Mouse (Mus musculus) kidney, adult 2 months (tissue): ENCODE results near the gene 3110021N24Rik. TPM values are rescaled to one million over a fixed set of nuclear protein-coding genes. Genes with fewer than 3 reads are reported as not detected.
"Not testable (repeated sequence)": the region's sequence is repeated elsewhere in the genome, so short reads cannot be mapped to it uniquely, and the experiment has no call there.

Experiments
- DNase-seq: peaks from one replicate; pipeline ENCODE4 v3.0.0; 2021
- H3K27ac ChIP-seq: fragments of 200-500 bp; 2 replicates; pipeline ENCODE4 v1.5.1; 2012; ENCODE audit warnings: low read depth, low read length, control low read depth, inconsistent platforms; ENCODE audit not compliant: insufficient read depth
- H3K27me3 ChIP-seq: fragments of 200-500 bp; replicated peaks from 2 replicates; pipeline ENCODE4 v1.6.1; 2012; ENCODE audit warnings: mild to moderate bottlenecking, moderate library complexity, low read length, inconsistent platforms; ENCODE audit not compliant: control insufficient read depth, insufficient read depth
- H3K36me3 ChIP-seq: fragments of 200-500 bp; 2 replicates; pipeline ENCODE4 v1.6.1; 2012; ENCODE audit warnings: mild to moderate bottlenecking, moderate library complexity, low read length, inconsistent platforms; ENCODE audit not compliant: control insufficient read depth, insufficient read depth
- H3K4me1 ChIP-seq: fragments of 200-500 bp; 2 replicates; pipeline ENCODE4 v1.6.1; 2011; ENCODE audit warnings: low read length; ENCODE audit not compliant: control insufficient read depth, insufficient read depth
- H3K4me3 ChIP-seq: fragments of 200-500 bp; 2 replicates; pipeline ENCODE4 v1.5.1; 2011; ENCODE audit warnings: mild to moderate bottlenecking, low read depth, low read length, control low read depth; ENCODE audit not compliant: insufficient read depth
- CTCF ChIP-seq: fragments of 200-500 bp; conservative IDR thresholded peaks from 2 replicates; pipeline ENCODE4 v1.5.1; 2011; ENCODE audit warnings: low read depth, mild to moderate bottlenecking, control low read depth, low read length, moderate library complexity, mixed read lengths; ENCODE audit not compliant: insufficient read depth, insufficient read length
- POLR2A ChIP-seq: fragments of 200-500 bp; IDR thresholded peaks from one replicate; pipeline ENCODE4 v1.6.1; 2011; ENCODE audit warnings: low read depth, low read length, control low read depth
- WGBS: fragments of 180-500 bp; shearing (Covaris S2); methylation state at CpG from one replicate; pipeline ENCODE4 v1.1.7; 2018; 5-methylcytosine and 5-hydroxymethylcytosine counted together
- polyA plus RNA-seq: library from polyadenylated mRNA; depleted of rRNA; stranded (reverse); fragments of >200 nt; gene quantifications from 2 replicates; pipeline ENCODE4 v1.2.3, GENCODE M21; 2012; rRNA removed

Gene 3110021N24Rik
- 0.05 and 0.16 TPM in 2 replicates for polyA plus RNA-seq

DNA sequence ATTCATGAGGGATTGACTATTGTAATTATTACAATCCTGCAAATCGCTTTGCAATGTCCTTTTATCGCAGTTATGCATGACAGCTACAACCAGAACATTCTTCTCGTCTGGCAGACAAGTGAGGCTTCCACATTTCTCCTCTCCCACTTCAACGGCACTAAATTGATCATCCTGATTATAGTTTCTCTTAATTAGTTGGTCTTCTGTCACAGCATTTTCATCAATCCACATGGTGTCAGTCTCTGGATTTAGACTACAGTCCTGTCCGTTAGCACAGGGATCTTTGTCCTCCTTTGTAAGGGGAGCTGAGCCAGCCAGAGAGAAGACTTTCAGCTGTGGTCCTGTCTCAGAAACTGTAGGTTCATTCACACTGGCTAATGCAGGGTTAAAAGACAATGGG, at the start of gene 3110021N24Rik:
Gene 3110021N24Rik, plus strand, starts transcription at position 301 of the 400 bp plus-strand sequence.
- WGBS = 87% methylated on average over 5 of the region's 5 CpGs
- TF ChIP-seq POLR2A (no peak), CTCF (no peak)
- DNase-seq = no peak

GRCm38 (mm10) chr4:108686156-108686555, 33.3 kb upstream of the 3110021N24Rik start:
- WGBS = 73% methylated on average over 3 of the region's 3 CpGs
- Histone ChIP-seq H3K27me3 (no peaks in the 10 kb centered on the region), H3K4me3 (no peak overlapping the region), H3K36me3 (peaks cover 6% of the 10 kb centered on the region), H3K4me1 (no peaks in the 10 kb centered on the region), H3K27ac (no peak overlapping the region)
- peak; percentile 4 for DNase-seq
- no peak for TF ChIP-seq POLR2A
- TF ChIP-seq CTCF = no peak

More for the DNA sequence above, at the start of gene 3110021N24Rik:
- H3K4me1 ChIP-seq = no peaks in the 10 kb centered on the region
- no peaks in the 10 kb centered on the region for H3K27me3 ChIP-seq
- peaks cover 3% of the 10 kb centered on the region; the same call in 1 of the 2 replicates for H3K36me3 ChIP-seq
- no peak within 1 kb of the TSS for H3K4me3 ChIP-seq
- no peak within 1 kb of the TSS for H3K27ac ChIP-seq

DNA sequence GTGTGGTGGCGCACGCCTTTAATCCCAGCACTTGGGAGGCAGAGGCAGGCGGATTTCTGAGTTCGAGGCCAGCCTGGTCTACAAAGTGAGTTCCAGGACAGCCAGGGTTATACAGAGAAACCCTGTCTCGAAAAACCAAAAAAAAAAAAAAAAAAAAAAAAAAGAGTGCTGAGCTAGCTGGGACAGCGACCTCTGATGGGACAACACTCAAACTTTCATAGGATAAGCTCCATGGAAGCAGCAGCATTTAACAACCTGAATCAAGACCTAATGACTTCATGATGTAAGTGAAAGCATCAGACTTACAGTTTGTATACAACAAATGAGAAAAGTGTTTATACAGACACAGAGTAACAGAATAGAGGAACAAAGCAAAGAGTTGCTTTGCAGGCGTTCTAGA, 32.4 kb upstream of the 3110021N24Rik start:
- H3K27ac ChIP-seq, H3K27me3 ChIP-seq, H3K36me3 ChIP-seq, DNase-seq, H3K4me3 ChIP-seq, H3K4me1 ChIP-seq: not testable (repeated sequence)
- 96% methylated on average over 6 of the region's 7 CpGs for WGBS

DNA sequence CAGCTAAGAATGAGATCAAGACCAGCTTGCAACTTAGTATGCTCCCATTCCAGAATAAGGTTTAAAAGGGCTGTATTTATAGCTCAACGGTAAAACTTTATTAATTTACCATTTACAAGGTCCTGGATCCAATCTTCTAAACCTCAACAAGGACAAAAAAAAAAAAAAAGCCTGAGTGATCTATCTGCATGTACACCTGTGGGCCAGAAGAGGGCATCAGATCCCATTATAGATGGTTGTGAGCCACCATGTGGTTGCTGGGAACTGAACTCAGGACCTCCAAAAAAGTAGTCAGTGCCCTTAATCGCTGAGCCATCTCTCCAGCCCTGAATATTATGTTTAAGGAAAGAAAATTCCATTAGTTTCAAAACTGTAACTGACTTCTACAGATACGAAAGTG, 29.0 kb upstream of the 3110021N24Rik start:
- TF ChIP-seq POLR2A = no peak
- no peak for TF ChIP-seq CTCF
- H3K4me3 ChIP-seq = no peak overlapping the region

DNA sequence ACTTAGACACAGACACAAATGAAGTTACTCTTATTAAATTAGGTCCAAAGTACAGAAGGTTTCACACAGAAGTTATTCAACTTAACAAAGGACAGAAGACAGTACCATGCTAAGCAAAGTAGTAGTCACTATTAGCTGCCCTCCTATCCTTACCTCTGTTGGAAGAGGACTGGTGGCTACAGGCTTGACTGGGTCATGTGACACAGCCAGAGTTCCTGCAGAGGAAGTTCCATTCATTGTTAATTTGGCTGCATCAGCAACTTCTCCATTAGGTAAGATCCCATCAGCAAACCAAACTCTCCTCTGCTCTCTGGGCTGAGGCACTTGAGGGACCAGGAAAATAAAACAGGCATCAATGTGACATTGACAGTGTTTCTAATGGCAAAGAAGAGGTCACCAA, 28.0 kb upstream of the 3110021N24Rik start:
- no peak for TF ChIP-seq CTCF
- no peak for TF ChIP-seq POLR2A

More for the DNA sequence above, 29.0 kb upstream of the 3110021N24Rik start:
- Histone ChIP-seq H3K27me3 (no peaks in the 10 kb centered on the region), H3K27ac (no peak overlapping the region), H3K4me1 (no peaks in the 10 kb centered on the region), H3K36me3 (peaks cover 4% of the 10 kb centered on the region)
- 97% methylated on average over 3 of the region's 3 CpGs for WGBS
- DNase-seq = no peak

GRCm38 (mm10) chr4:108696934-108697333, 22.5 kb upstream of the 3110021N24Rik start:
- 56% methylated on average over 3 of the region's 3 CpGs for WGBS
- no peaks in the 10 kb centered on the region; the same call in 1 of the 2 replicates for H3K36me3 ChIP-seq
- H3K4me1 ChIP-seq = no peaks in the 10 kb centered on the region
- no peak for TF ChIP-seq POLR2A
- peak; percentile 70 for TF ChIP-seq CTCF
- no peaks in the 10 kb centered on the region for H3K27me3 ChIP-seq
- H3K27ac ChIP-seq = no peak overlapping the region
- H3K4me3 ChIP-seq = no peak overlapping the region
- peak; percentile 59 for DNase-seq

More for the DNA sequence above, 28.0 kb upstream of the 3110021N24Rik start:
- Histone ChIP-seq H3K27ac (no peak overlapping the region), H3K4me3 (no peak overlapping the region), H3K4me1 (no peaks in the 10 kb centered on the region), H3K27me3 (no peaks in the 10 kb centered on the region), H3K36me3 (peaks cover 4% of the 10 kb centered on the region)
- DNase-seq = no peak

DNA sequence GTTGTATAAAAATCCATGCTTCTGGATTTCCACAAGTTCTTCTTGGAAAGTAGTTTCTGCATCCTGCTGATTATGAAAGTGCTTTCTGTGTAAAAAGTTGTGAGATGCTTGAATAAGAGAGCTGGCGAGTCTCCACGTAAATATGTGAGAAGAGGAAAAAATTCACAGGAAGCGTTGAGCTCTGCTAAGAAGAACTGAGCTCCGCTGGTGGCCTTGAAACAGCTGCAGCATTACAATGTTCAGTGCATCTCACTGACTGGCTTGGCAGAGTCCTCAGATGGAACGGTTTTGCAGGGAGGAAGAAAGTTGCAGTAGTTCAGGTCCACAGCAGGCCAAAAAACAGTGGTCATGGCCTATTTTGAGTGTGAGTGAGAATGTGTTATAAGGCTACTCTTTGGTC, 11.2 kb upstream of the 3110021N24Rik start:
- H3K36me3 ChIP-seq = no peaks in the 10 kb centered on the region
- H3K4me1 ChIP-seq = no peaks in the 10 kb centered on the region
- no peak for DNase-seq
- no peak overlapping the region for H3K27ac ChIP-seq
- TF ChIP-seq POLR2A (no peak), CTCF (no peak)
- H3K4me3 ChIP-seq = no peak overlapping the region
- 77% methylated on average over 5 of the region's 5 CpGs for WGBS
- no peaks in the 10 kb centered on the region for H3K27me3 ChIP-seq
